Mouse (Mus musculus): ENCODE results near the gene Wdr77.
A peak's percentile ranks its signal among the peaks of the same experiment; 100 is the strongest.
"Not testable (repeated sequence)": the region's sequence is repeated elsewhere in the genome, so short reads cannot be mapped to it uniquely, and the experiment has no call there.

The Wdr77 gene

GRCm38 (mm10) chr3:105957235-105957634 is 1.9 kb upstream of the Wdr77 start:
- DNase-seq, result no peak

- DNase-seq, result no peak
Measured at GRCm38 (mm10) chr3:105958204-105958603, 965 bp upstream of the Wdr77 start.

DNA sequence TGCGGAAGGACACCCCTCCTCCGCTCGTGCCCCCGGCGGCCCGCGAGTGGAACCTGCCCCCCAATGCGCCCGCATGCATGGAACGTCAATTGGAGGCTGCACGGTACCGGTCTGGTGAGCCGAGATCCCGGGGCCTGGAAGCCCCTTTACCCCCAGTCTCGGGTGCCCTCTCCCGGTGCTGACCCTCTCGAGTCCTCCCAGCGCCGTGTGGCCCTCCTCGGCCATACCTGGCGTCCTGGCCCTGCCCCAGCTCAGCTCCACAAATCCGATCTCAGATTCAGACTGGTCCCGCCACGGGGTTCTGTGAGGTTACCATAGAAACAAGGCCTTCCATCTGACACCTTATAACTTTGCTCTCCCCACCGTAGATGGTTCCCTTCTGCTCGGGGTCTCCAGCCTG is 416 bp downstream of the Wdr77 start:
- DNase-seq, result no peak

GRCm38 (mm10) chr3:105959999-105960398 is 830 bp downstream of the Wdr77 start, which contains the start of gene Atp5f1:
TSS of gene Atp5f1 (minus strand) at chr3:105960099.
- DNase-seq, result no peak

GRCm38 (mm10) chr3:105960700-105961099 is 1.5 kb downstream of the Wdr77 start:
- DNase-seq, result peak; percentile 26

GRCm38 (mm10) chr3:105971831-105972446 is 12.8 kb downstream of the Wdr77 start:
- DNase-seq, result no peak

DNA sequence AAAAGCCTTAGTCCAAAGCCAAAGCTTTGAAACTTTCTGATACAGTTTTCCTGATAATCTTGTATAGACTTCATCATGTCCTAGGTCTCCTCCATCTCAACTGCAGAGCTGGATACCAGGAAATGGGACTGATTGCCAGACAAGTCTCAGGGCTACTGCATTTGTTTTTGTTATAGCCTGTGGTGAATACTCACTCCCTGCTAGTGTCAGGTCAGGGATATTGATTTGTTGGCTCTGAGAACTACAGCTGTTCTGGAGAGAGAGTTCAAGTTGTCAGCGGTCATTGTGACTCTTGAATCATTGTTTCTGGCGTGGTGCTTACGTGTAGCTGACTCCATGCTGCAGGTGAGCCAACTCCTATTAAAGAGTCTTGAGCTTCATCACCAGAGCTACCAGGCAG is 14.2 kb downstream of the Wdr77 start, which contains the start of gene Ovgp1:
TSS of gene Ovgp1 (plus strand) at position 301 of the 400 bp plus-strand sequence.
- no peak for DNase-seq

DNA sequence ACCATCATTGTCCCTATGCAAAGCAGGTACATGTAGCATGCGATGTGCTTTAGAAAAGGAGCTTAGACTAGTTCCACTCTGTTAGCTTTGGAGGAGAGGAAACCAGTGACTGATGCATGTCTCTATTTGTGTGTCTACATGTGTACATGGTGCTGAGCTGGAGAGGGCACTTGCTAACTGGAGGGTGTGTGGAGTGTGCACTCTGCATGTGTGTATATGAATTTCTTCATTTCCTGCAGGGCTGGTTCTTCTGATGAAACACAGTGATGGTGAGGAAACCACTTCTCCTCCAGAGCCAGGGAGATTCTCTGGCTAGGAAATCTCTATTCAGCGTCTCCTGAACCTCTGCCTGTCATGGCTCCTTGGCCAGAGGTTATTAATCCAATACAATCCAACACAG is 15.0 kb downstream of the Wdr77 start:
- no peak for DNase-seq

- not testable (repeated sequence) for DNase-seq
Measured at GRCm38 (mm10) chr3:105989611-105990010, 30.4 kb downstream of the Wdr77 start.

- peak; percentile 47 for DNase-seq
Measured at GRCm38 (mm10) chr3:105991653-105992283, 32.6 kb downstream of the Wdr77 start.

- no peak for DNase-seq
Measured at GRCm38 (mm10) chr3:105994730-105995129, 35.6 kb downstream of the Wdr77 start.

DNA sequence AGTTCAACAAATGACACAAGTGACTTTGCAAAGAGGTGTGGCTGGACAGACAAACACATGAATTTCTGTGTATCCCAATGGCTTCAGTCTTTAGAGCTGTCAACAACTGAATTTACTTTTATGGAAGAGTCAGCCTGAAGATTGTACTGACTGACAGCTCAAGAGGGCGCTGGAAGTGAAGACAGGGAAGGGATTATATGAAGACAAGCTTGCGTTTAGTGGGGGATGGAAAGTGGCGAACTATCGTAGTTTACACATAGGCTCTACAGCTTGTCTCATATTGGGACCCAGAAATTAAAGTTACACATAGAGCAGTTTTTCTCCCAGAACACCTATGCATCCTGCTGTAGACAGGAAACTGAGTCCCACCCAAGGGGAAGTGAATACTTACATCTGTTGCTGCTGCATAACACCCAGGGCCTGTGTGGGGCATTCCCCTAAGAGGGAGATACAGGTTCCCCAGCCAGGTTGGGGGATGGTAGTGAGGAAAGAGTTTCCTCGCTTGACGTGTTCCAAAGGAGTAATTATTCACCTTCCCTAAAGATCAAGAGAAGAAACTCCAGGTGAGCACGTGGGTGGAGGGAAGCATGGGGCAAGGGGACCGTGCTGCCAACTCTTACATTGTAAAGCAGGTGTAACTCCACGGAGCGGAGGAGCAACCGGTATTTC is 41.7 kb downstream of the Wdr77 start:
- no peak for DNase-seq

DNA sequence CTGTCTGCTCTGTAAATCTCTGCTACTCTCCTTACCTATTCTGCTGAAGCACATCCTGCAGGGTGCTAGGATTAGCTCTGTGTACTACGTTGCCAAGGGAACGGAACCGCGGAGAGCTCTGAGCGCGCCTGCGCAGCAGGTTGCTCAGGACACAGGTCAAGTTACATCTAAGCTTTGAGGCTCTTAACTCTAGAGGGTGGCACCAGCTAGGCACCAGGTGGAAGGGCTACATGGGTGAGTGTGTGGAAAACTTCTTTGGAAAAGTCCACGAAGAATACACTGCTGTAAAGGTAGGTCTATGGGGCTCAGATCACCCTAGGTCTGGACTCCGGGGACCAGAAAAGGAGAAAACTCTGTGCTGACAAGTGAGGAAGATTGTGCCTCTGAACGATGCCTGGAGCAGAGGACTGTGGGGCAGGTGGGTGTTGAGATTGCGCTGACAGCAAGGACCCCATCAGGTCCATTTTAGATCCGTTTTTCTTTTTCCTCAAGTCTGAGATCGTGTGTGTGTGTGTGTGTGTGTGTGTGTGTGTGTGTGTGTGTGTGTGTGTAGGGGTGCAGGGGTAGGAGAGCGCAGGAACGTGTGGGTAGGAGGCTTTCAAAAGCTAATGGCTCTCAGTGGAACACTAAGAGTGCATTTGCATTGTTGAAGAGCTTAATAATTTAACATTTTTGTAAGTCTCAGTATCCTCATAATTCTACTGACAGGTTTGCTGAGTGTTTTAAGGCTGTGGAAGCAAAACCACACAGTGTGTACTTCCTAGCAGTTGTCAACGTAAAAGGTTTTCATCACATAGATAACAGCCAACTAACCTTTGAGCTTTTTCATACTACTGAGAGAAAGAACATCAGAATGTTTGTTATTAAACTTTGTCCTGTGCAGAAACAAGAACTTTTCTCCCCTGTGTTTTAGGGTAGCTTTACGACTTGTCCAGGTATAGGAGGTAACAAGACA is 42.5 kb downstream of the Wdr77 start:
- DNase-seq, result peak; percentile 35

DNA sequence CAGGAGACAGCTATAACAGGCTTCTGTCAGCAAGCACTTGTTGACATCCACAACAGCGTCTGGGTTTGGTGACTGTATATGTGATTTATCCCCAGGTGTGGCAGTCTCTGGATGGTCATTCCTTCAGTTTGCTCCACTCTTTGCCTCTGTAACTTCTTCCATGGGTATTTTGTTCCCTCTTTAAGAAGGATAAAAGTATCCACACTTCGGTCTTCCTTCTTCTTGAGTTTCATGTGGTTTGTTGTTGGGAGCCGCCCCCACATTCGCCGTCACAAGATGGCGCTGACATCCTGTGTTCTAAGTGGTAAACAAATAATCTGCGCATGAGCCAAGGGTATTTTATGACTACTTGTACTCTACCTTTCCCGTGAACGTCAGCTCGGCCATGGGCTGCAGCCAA is 44.2 kb downstream of the Wdr77 start:
- not testable (repeated sequence) for DNase-seq

GRCm38 (mm10) chr3:106014546-106014945 is 55.4 kb downstream of the Wdr77 start, which contains the start of gene Pifo:
TSS of gene Pifo (minus strand) at chr3:106014646.
- DNase-seq, result no peak
